Mouse (Mus musculus): Measurements from ENCODE around the gene Anxa2. TPM values are rescaled to one million over a fixed set of nuclear protein-coding genes. Genes with fewer than 3 reads are reported as not detected.

The Anxa2 gene
- total RNA-seq, 2 experiments from 2014 or later = 28.0 to 52.6 TPM

- Histone ChIP-seq H3K27ac (no peak overlapping the region), H3K4me3 (no peak overlapping the region)
- no peak for TF ChIP-seq CTCF (IDR thresholded peaks at IDR 0.05)
- DNase-seq = no peak
- intact Hi-C loops (cut with DNase I) = no loop called here
These were observed 1.3 kb upstream of the Anxa2 start for GRCm38 (mm10) chr9:69451886-69452810.

GRCm38 (mm10) chr9:69453901-69454666 lies 664 bp downstream of the Anxa2 start:
- Histone ChIP-seq H3K4me3 (peak overlapping the region; percentile 92), H3K27ac (peak overlapping the region; percentile 94)
- no peak for TF ChIP-seq CTCF (IDR thresholded peaks at IDR 0.05)
- intact Hi-C loops (cut with DNase I) = no loop called here
- DNase-seq = peak; percentile 67

- H3K27ac ChIP-seq = peak overlapping the region; percentile 94
- DNase-seq = no peak
- intact Hi-C loops (cut with DNase I) = no loop called here
- peak overlapping the region; percentile 92 for H3K4me3 ChIP-seq
- no peak for TF ChIP-seq CTCF (IDR thresholded peaks at IDR 0.05)
These were observed 1.3 kb downstream of the Anxa2 start for GRCm38 (mm10) chr9:69454691-69455090.

GRCm38 (mm10) chr9:69455391-69455790 lies 2.0 kb downstream of the Anxa2 start:
- Histone ChIP-seq H3K4me3 (peak overlapping the region; percentile 92), H3K27ac (peak overlapping the region; percentile 94)
- TF ChIP-seq CTCF (IDR thresholded peaks at IDR 0.05) = no peak
- intact Hi-C loops (cut with DNase I) = no loop called here
- peak; percentile 48 for DNase-seq

- DNase-seq = peak; percentile 38
- Histone ChIP-seq H3K27ac (peak overlapping the region; percentile 94), H3K4me3 (peak overlapping the region; percentile 92)
- TF ChIP-seq CTCF (IDR thresholded peaks at IDR 0.05) = no peak
- intact Hi-C loops (cut with DNase I) = no loop called here
These were observed 3.1 kb downstream of the Anxa2 start for GRCm38 (mm10) chr9:69456406-69457075.

GRCm38 (mm10) chr9:69457143-69457542 lies 3.7 kb downstream of the Anxa2 start:
- no peak for DNase-seq
- no peak for TF ChIP-seq CTCF (IDR thresholded peaks at IDR 0.05)
- intact Hi-C loops (cut with DNase I) = no loop called here
- Histone ChIP-seq H3K27ac (peak overlapping the region; percentile 94), H3K4me3 (peak overlapping the region; percentile 92)

- intact Hi-C loops (cut with DNase I) = no loop called here
- peak; percentile 83 for DNase-seq
- H3K4me3 ChIP-seq = peak overlapping the region; percentile 92
- peak overlapping the region; percentile 94 for H3K27ac ChIP-seq
- no peak for TF ChIP-seq CTCF (IDR thresholded peaks at IDR 0.05)
These were observed 4.6 kb downstream of the Anxa2 start for GRCm38 (mm10) chr9:69457747-69458625.

GRCm38 (mm10) chr9:69458982-69459381 lies 5.6 kb downstream of the Anxa2 start:
- TF ChIP-seq CTCF (IDR thresholded peaks at IDR 0.05) = no peak
- intact Hi-C loops (cut with DNase I) = no loop called here

GRCm38 (mm10) chr9:69459876-69460275 lies 6.5 kb downstream of the Anxa2 start:
- no peak for TF ChIP-seq CTCF (IDR thresholded peaks at IDR 0.05)
- no peak for DNase-seq
- intact Hi-C loops (cut with DNase I) = no loop called here
- peak overlapping the region; percentile 94 for H3K27ac ChIP-seq
- no peak overlapping the region for H3K4me3 ChIP-seq

More at GRCm38 (mm10) chr9:69458982-69459381, 5.6 kb downstream of the Anxa2 start:
- DNase-seq = peak; percentile 85
- Histone ChIP-seq H3K27ac (peak overlapping the region; percentile 94), H3K4me3 (peak overlapping the region; percentile 30; the same call in 1 of the 2 replicates)

- intact Hi-C loops (cut with DNase I) = no loop called here
- Histone ChIP-seq H3K27ac (no peak overlapping the region), H3K4me3 (no peak overlapping the region)
- no peak for DNase-seq
- no peak for TF ChIP-seq CTCF (IDR thresholded peaks at IDR 0.05)
These were observed 9.6 kb downstream of the Anxa2 start for GRCm38 (mm10) chr9:69463046-69463445.

GRCm38 (mm10) chr9:69464109-69464756 lies 10.8 kb downstream of the Anxa2 start:
- peak overlapping the region; percentile 8; the same call in 1 of the 2 replicates for H3K27ac ChIP-seq
- H3K4me3 ChIP-seq = no peak overlapping the region
- intact Hi-C loops (cut with DNase I) = no loop called here
- no peak for TF ChIP-seq CTCF (IDR thresholded peaks at IDR 0.05)
- DNase-seq = no peak

All from gastrocnemius, adult 2 months (tissue).